Mouse (Mus musculus): ENCODE measurements around the gene Abcb11.

DNA sequence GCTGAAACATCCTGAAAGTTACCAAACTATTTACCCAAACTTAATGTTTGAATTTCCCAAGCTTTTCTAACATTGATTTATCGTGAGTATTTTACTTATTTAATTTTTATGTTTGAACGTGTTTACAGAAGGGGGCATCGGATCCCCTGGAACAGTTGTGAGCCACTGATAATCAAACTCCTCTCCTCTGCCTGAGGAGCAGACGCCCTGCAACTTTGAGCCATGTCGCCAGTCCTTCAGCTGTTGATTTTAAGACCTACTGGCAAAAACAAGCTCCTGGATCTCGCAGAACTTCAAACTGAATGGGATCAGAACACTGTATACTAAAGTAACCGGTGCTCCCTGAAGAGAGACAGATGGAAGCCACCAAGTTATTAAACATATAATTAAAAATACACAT, 135.9 kb downstream of the Abcb11 start:
- no peak for TF ChIP-seq POLR2A (IDR thresholded peaks at IDR 0.05; ENCODE audit: insufficient read length, low read depth)
- no peak for TF ChIP-seq POLR2AphosphoS2 (IDR thresholded peaks at IDR 0.05; ENCODE audit: insufficient read length, low read depth)
- TF ChIP-seq USF1 (IDR thresholded peaks at IDR 0.05; ENCODE audit: low read depth): no peak
